Mouse (Mus musculus): ENCODE results near the gene Mr1. TPM values are rescaled to one million over a fixed set of nuclear protein-coding genes. Genes with fewer than 3 reads are reported as not detected.

The Mr1 gene
- 7.3 TPM for polyA plus RNA-seq (2017; shearing (Covaris generic))

DNA sequence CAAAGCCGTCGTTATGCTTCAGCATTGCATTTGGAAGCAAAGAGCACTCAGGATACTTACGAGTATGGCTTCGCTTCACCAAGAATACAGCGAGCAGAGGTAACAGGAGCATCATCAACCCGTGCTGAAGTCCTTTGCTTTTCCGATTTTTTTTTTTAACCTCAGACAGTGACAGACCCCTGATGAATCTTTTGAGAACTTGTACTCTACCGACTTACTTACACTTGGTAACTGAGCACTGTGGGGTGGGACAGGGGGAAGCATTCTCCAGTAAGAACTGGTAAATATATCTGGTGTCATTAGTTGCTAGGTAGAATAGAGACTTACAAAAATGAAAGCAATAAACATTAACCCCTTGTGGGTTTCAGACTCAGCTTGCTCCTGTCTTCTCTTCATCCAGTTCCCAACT lies at the start of gene Mr1:
TSS of gene Mr1 (minus strand) at position 243 of the 409 bp plus-strand sequence.

DNA sequence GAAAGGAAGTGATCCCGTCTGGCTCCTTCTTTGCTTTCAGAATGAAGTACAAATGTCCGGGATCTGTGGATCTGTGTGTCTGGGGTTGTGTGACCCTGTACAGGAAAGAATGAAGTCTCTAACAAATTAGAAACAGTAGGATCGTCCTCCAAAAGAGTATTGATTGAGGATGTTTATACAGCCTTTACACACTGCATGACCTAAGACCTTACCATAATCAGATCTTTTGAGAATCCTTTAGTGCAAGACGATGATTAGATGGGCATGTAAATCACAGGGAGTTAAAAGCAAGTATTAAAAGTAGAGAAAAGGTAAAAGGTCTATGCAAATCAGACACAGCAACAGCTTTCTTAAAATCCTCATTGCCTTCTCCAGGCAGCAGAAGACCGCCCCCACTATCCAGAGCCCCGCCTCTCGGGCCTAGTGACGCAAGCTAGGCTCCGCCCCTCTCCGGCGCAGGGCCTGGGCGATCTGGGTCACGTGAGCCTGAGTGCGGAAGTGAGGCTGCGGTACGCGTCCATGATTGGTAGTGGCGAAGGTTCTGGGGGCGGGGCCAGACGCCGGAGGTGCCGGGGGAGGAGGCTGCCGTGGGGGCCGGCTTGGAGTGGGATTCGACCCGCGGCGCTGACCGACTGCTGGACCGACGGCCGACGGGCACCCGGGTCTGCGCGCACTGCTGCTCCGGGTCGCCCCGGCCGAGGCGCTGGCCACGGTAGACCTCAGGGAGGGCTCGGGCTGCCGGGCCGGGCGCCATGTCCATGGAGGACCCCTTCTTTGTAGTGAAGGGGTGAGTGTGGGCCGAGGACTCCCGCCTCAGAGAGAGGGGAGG lies 11.7 kb upstream of the Mr1 start, which contains the start of gene Stx6:
TSS of gene Stx6 (plus strand) at position 575 of the 829 bp plus-strand sequence.

DNA sequence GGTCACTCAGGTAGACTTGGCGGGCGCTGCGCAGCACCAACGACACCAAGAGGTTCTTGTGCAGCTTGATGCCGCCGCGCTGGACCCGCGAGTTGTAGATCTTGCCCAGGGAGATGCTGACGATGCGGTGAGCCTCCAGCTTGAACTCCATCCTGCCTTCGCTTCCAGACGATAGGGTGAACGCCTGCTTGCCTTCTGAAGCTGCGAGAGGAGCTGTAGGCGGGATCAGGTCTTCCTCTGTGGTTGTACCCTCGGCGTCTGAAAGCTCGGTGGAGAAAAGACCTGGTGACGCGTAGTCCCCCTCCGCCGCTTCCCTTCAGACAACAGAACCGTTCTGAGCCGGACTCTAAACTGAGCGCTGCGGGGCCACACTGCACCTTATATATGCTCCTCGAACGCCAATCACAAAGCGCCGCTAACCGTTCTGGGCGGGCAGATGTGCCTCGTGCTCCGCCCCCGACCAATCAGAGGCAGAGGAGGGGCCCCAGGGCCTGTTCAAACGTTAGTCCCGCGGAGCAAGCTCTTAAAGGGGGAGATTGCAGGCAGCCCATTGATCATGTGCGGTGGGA lies 47.2 kb downstream of the Mr1 start, which contains the start of gene Ier5:
TSS of gene Ier5 (minus strand) at position 357 of the 569 bp plus-strand sequence.

Other genes with a start within 250 kb of the Mr1 start
- gene Ier5, start 47.2 kb downstream of the Mr1 start, polyA plus RNA-seq (2017; shearing (Covaris generic)) = 128 TPM
- gene Stx6, start 11.9 kb upstream of the Mr1 start, polyA plus RNA-seq (2017; shearing (Covaris generic)) = 93.3 TPM
- not detected for gene BC034090, start 97.6 kb upstream of the Mr1 start, polyA plus RNA-seq (2017; shearing (Covaris generic))